In the genomic region with DNA sequence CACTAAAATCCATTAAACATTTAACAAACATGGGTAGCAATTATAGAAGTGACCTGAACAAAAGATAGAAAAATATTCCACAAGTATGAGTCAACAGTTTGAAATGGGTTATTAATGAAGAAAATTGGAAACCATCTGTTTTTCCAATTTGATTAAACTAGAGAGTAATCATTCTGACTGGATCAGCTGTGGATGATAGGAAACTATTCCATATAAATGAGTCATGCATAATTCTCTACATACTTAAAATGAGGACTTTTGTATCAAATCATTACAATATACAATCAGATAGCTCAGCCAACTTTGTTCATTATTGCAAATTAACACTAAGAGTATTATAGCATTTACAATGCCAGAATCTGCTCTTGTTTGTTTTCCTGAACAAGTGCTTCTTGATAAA, we compare ENCODE assay signal across 16 mouse cellular contexts.
"Had no signal": no experiment of that assay in that cellular context is flagged by ENCODE, and none has a peak within 500 bp of the region (broad histone marks: within the 10 kb centered on the region; RNA-seq: fewer than 3 reads in every experiment).

No protein-coding gene starts in this region.

- DNase-seq: heart, postnatal 10 days; heart, postnatal 14 days; heart, postnatal 36 days; heart, postnatal 4 days; kidney, adult 11 months; kidney, adult 18-20 months; kidney, adult 2 months; kidney, adult 8-10 months; kidney, adult 9 months; kidney, postnatal 10 days; kidney, postnatal 14 days; kidney, postnatal 25 days; kidney, postnatal 36 days; kidney, postnatal 4 days; layer of hippocampus, adult 9-11 months; layer of hippocampus, postnatal 36 days had no signal
